Mouse (Mus musculus) layer of hippocampus, adult 9-11 months (tissue): ENCODE measurements at regions not wholly inside any gene's neighbourhood (a gene's known extent, or its start where the extent isn't known, plus 50 kb on each side); places are given as distances from the start of the nearest gene placed in this dataset.

Source experiments
- DNase-seq: peaks from one replicate; pipeline ENCODE4 v3.0.0; 2022

- no peak for DNase-seq
Observed at GRCm38 (mm10) chr6:71012436-71012822, 56.1 kb downstream of the Foxi3 start.

GRCm38 (mm10) chr6:71012823-71013461 lies 56.6 kb downstream of the Foxi3 start:
- peak; percentile 13 for DNase-seq

- DNase-seq: no peak
Observed at GRCm38 (mm10) chr6:71016388-71016787, 60.1 kb downstream of the Foxi3 start.

GRCm38 (mm10) chr6:71021353-71021752 lies 65.0 kb downstream of the Foxi3 start:
- no peak for DNase-seq

GRCm38 (mm10) chr6:71025472-71025871 lies 69.1 kb downstream of the Foxi3 start:
- DNase-seq: no peak

- no peak for DNase-seq
Observed at GRCm38 (mm10) chr6:71029663-71030062, 73.3 kb downstream of the Foxi3 start.

- peak; percentile 9 for DNase-seq
Observed at GRCm38 (mm10) chr6:71030541-71030940, 74.2 kb downstream of the Foxi3 start.

- no peak for DNase-seq
Observed at GRCm38 (mm10) chr6:71044241-71044640, 87.9 kb downstream of the Foxi3 start.

GRCm38 (mm10) chr6:71045261-71045660 lies 88.9 kb downstream of the Foxi3 start:
- DNase-seq: no peak

- DNase-seq: no peak
Observed at GRCm38 (mm10) chr6:71048199-71049094, 92.1 kb downstream of the Foxi3 start.

- DNase-seq: no peak
Observed at GRCm38 (mm10) chr6:71050248-71050647, 93.9 kb downstream of the Foxi3 start.

GRCm38 (mm10) chr6:71050754-71051213 lies 93.5 kb downstream of the Thnsl2 start:
- no peak for DNase-seq

- DNase-seq: no peak
Observed at GRCm38 (mm10) chr6:71057209-71057858, 86.9 kb downstream of the Thnsl2 start.

- peak; percentile 22 for DNase-seq
Observed at GRCm38 (mm10) chr6:71060116-71060515, 84.1 kb downstream of the Thnsl2 start.

GRCm38 (mm10) chr6:71062980-71063379 lies 81.3 kb downstream of the Thnsl2 start:
- DNase-seq: no peak

GRCm38 (mm10) chr6:71065428-71065827 lies 78.8 kb downstream of the Thnsl2 start:
- DNase-seq: no peak

- no peak for DNase-seq
Observed at GRCm38 (mm10) chr6:71069229-71069628, 75.0 kb downstream of the Thnsl2 start.

GRCm38 (mm10) chr6:71074789-71075191 lies 69.4 kb downstream of the Thnsl2 start:
- DNase-seq: peak; percentile 38
